Mouse (Mus musculus) limb, embryonic 14.5 days (tissue): ENCODE data around the gene Gm21981. TPM values are rescaled to one million over a fixed set of nuclear protein-coding genes. Genes with fewer than 3 reads are reported as not detected.

Experiments
- ATAC-seq: fragments of 200-750 bp; cut with Nextera tagmentation; 2 replicates; pipeline ENCODE4 v1.8.0; 2017; ENCODE audit warnings: low read depth, moderate number of reproducible peaks, moderate TSS enrichment; ENCODE audit not compliant: low FRiP score
- DNase-seq: peaks from one replicate; pipeline ENCODE4 v3.0.0-alpha.2; 2015; ENCODE audit warnings: low spot score
- H3K27ac ChIP-seq: fragments of 300-500 bp; sonication (generic); replicated peaks from 2 replicates; pipeline ENCODE4 v1.5.1; 2014; ENCODE audit warnings: low read depth, mild to moderate bottlenecking, low read length, moderate library complexity, mixed read lengths
- H3K27me3 ChIP-seq: fragments of 300-500 bp; sonication (generic); 2 replicates; pipeline ENCODE4 v1.6.1; 2014; ENCODE audit warnings: low read length, mixed read lengths; ENCODE audit not compliant: control insufficient read depth, insufficient read depth
- H3K36me3 ChIP-seq: fragments of 300-500 bp; sonication (generic); 2 replicates; pipeline ENCODE4 v1.6.1; 2014; ENCODE audit warnings: mild to moderate bottlenecking, low read length, moderate library complexity, mixed read lengths; ENCODE audit not compliant: control insufficient read depth, insufficient read depth
- H3K4me1 ChIP-seq: fragments of 300-500 bp; sonication (generic); 2 replicates; pipeline ENCODE4 v1.6.1; 2014; ENCODE audit warnings: antibody characterized with exemption, low read length, mixed read lengths; ENCODE audit not compliant: control insufficient read depth, insufficient read depth
- H3K4me2 ChIP-seq: fragments of 300-500 bp; sonication (generic); replicated peaks from 2 replicates; pipeline ENCODE4 v1.6.1; 2014; ENCODE audit warnings: low read depth, mild to moderate bottlenecking, low read length, moderate library complexity; ENCODE audit not compliant: severe bottlenecking
- H3K4me3 ChIP-seq: fragments of 300-500 bp; sonication (generic); replicated peaks from 2 replicates; pipeline ENCODE4 v1.5.1; 2014; ENCODE audit warnings: low read length
- H3K9ac ChIP-seq: fragments of 300-500 bp; sonication (generic); 2 replicates; pipeline ENCODE4 v1.6.1; 2014; ENCODE audit warnings: mild to moderate bottlenecking, low read depth, low read length, moderate library complexity; ENCODE audit not compliant: severe bottlenecking
- H3K9me3 ChIP-seq: fragments of 300-500 bp; sonication (generic); 2 replicates; pipeline ENCODE4 v1.6.1; 2016; ENCODE audit warnings: low read length; ENCODE audit not compliant: control insufficient read depth
- POLR2A ChIP-seq: fragments of 200-500 bp; IDR thresholded peaks from 2 replicates; pipeline ENCODE4 v1.8.0; 2012; ENCODE audit warnings: inconsistent platforms, mild to moderate bottlenecking, moderate library complexity, borderline replicate concordance; ENCODE audit not compliant: insufficient read depth, insufficient read length; ENCODE audit errors: extremely low read depth
- WGBS: fragments of 180-500 bp; shearing (Covaris S2); extraction: QIAGEN DNeasy Blood & Tissue Kit; methylation state at CpG from one replicate; pipeline ENCODE4 v1.1.7; 2014; 5-methylcytosine and 5-hydroxymethylcytosine counted together
- polyA plus RNA-seq, 2 experiments: library from polyadenylated mRNA; depleted of rRNA in 1 of 2; stranded (reverse) in 1 of 2; unstranded in 1 of 2; fragments of >200 nt; fragmentation: Nextera tagmentation in 1 of 2; extraction: Ambion mirVana in 1 of 2; gene quantifications; 2 replicates each; pipeline versions ENCODE4 v1.2.1 to v1.2.3; 2012 to 2014

Gm21981 gene
- polyA plus RNA-seq, 2 experiments = 1.7 to 3.0 TPM

GRCm38 (mm10) chr17:47707961-47708360, 13.7 kb upstream of the Gm21981 start:
- Histone ChIP-seq H3K4me1 (no peaks in the 10 kb centered on the region), H3K27ac (no peak overlapping the region), H3K9me3 (no peaks in the 10 kb centered on the region), H3K27me3 (no peaks in the 10 kb centered on the region), H3K4me3 (no peak overlapping the region), H3K36me3 (peaks cover 14% of the 10 kb centered on the region), H3K4me2 (no peak overlapping the region), H3K9ac (no peak overlapping the region)
- TF ChIP-seq POLR2A = no peak
- DNase-seq (no peak), ATAC-seq (no peak)
- 79% methylated on average over 3 of the region's 3 CpGs for WGBS

- Histone ChIP-seq H3K9ac (no peak overlapping the region), H3K27ac (no peak overlapping the region), H3K4me2 (no peak overlapping the region), H3K36me3 (peaks cover 31% of the 10 kb centered on the region), H3K27me3 (no peaks in the 10 kb centered on the region), H3K9me3 (no peaks in the 10 kb centered on the region), H3K4me3 (no peak overlapping the region), H3K4me1 (no peaks in the 10 kb centered on the region)
- 79% methylated on average over 1 of the region's 1 CpGs for WGBS
- no peak for TF ChIP-seq POLR2A
- DNase-seq (peak; percentile 8), ATAC-seq (no peak)
Observed at GRCm38 (mm10) chr17:47706196-47706595, 11.9 kb upstream of the Gm21981 start.

- Histone ChIP-seq H3K27me3 (no peaks in the 10 kb centered on the region), H3K4me3 (no peak overlapping the region), H3K9me3 (no peaks in the 10 kb centered on the region), H3K4me2 (no peak overlapping the region), H3K36me3 (peaks cover 45% of the 10 kb centered on the region), H3K9ac (no peak overlapping the region), H3K27ac (no peak overlapping the region), H3K4me1 (no peaks in the 10 kb centered on the region)
- WGBS = 89% methylated on average over 4 of the region's 4 CpGs
- no peak for TF ChIP-seq POLR2A
- ATAC-seq (no peak), DNase-seq (no peak)
Observed at GRCm38 (mm10) chr17:47704692-47705091, 10.4 kb upstream of the Gm21981 start.

GRCm38 (mm10) chr17:47703556-47703955, 9.3 kb upstream of the Gm21981 start:
- DNase-seq (no peak), ATAC-seq (no peak)
- no peak overlapping the region for H3K4me3 ChIP-seq
- H3K4me1 ChIP-seq = no peaks in the 10 kb centered on the region
- 36% methylated on average over 20 of the region's 20 CpGs for WGBS
- H3K36me3 ChIP-seq = peaks cover 54% of the 10 kb centered on the region
- H3K4me2 ChIP-seq = no peak overlapping the region
- H3K9ac ChIP-seq = no peak overlapping the region
- no peaks in the 10 kb centered on the region for H3K27me3 ChIP-seq
- no peaks in the 10 kb centered on the region for H3K9me3 ChIP-seq
- no peak overlapping the region for H3K27ac ChIP-seq
- TF ChIP-seq POLR2A = no peak

DNA sequence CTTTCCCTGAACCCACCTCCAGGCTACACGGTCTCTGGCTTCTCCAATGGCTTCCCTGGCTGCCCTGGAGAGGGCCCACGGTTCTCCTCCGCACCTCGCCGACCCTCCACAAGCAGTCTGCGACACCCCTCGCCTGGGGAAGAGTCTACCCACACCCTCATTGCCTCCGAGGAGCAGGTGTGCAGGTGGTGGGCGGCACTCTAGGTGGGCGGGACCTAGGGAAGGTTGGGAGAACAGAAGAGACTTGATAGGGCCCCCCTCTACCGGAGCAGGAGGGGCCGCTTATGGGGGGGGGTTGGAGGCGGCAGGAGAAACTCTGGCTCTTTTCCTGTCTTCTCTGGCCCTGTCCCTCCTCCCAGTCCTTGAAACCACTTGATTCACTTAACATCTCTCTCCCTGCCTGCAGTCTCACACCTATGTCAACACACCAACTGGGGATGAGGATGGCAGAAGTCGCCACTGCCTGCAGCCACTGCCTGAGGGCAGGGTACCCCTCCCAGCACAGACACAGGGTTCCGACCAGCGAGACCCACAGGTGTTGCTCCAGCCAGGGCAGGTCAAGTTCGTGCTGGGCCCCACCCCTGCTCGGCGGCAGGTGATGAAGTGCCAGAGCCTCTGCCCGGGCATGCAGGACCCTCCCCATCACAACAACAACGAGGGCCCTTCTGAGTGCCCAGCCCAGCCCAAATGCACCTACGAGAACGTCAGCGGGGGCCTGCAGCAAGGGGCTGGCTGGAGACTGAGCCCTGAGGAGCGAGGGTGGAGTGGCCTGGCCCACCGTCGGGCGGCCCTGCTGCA, 8.5 kb upstream of the Gm21981 start:
- no peak overlapping the region for H3K4me2 ChIP-seq
- H3K4me3 ChIP-seq = no peak overlapping the region
- no peak for DNase-seq
- no peaks in the 10 kb centered on the region for H3K4me1 ChIP-seq
- WGBS = 42% methylated on average over 27 of the region's 28 CpGs
- H3K9me3 ChIP-seq = no peaks in the 10 kb centered on the region
- no peak for ATAC-seq
- H3K36me3 ChIP-seq = peaks cover 60% of the 10 kb centered on the region
- no peak for TF ChIP-seq POLR2A
- no peak overlapping the region for H3K27ac ChIP-seq
- no peak overlapping the region for H3K9ac ChIP-seq
- H3K27me3 ChIP-seq = no peaks in the 10 kb centered on the region
